Mouse (Mus musculus) hindbrain, postnatal 0 days (tissue): ENCODE measurements around the gene Fcgrt. TPM values are rescaled to one million over a fixed set of nuclear protein-coding genes. Genes with fewer than 3 reads are reported as not detected.

Experiments used
- ATAC-seq: fragments of 200-750 bp; cut with Nextera tagmentation; 2 replicates; pipeline ENCODE4 v1.8.0; 2017; ENCODE audit warnings: mild to moderate bottlenecking, moderate TSS enrichment, moderate library complexity
- DNase-seq: peaks from one replicate; pipeline ENCODE4 v3.0.0-alpha.2; 2015; ENCODE audit warnings: low spot score
- H3K27ac ChIP-seq: fragments of 300-500 bp; sonication (generic); 2 replicates; pipeline ENCODE4 v1.5.1; 2014; ENCODE audit warnings: mild to moderate bottlenecking
- H3K27me3 ChIP-seq: fragments of 300-500 bp; sonication (generic); 2 replicates; pipeline ENCODE4 v1.6.1; 2014; ENCODE audit warnings: low read length, mixed read lengths; ENCODE audit not compliant: insufficient read depth
- H3K36me3 ChIP-seq: fragments of 300-500 bp; sonication (generic); 2 replicates; pipeline ENCODE4 v1.6.1; 2014; ENCODE audit warnings: low read length, mixed read lengths; ENCODE audit not compliant: insufficient read depth
- H3K4me1 ChIP-seq: fragments of 300-500 bp; sonication (generic); 2 replicates; pipeline ENCODE4 v1.6.1; 2014; ENCODE audit warnings: antibody characterized with exemption, low read length, mixed read lengths; ENCODE audit not compliant: insufficient read depth
- H3K4me2 ChIP-seq: fragments of 300-500 bp; sonication (generic); 2 replicates; pipeline ENCODE4 v1.6.1; 2014; ENCODE audit warnings: low read depth, mild to moderate bottlenecking, low read length, moderate library complexity, mixed read lengths
- H3K4me3 ChIP-seq: fragments of 300-500 bp; sonication (generic); 2 replicates; pipeline ENCODE4 v1.5.1; 2014; ENCODE audit warnings: low read length
- H3K9ac ChIP-seq: fragments of 300-500 bp; sonication (generic); replicated peaks from 2 replicates; pipeline ENCODE4 v1.6.1; 2014; ENCODE audit warnings: mild to moderate bottlenecking, low read length, moderate library complexity, mixed read lengths
- H3K9me3 ChIP-seq: fragments of 300-500 bp; sonication (generic); 2 replicates; pipeline ENCODE4 v1.6.1; 2016; ENCODE audit warnings: low read length, mixed read lengths
- CTCF ChIP-seq: IDR thresholded peaks from 2 replicates; pipeline ENCODE4 v1.5.1; 2016; ENCODE audit warnings: antibody characterized with exemption, control low read depth, low read depth
- WGBS: fragments of 180-500 bp; shearing (Covaris S2); extraction: QIAGEN DNeasy Blood & Tissue Kit; methylation state at CpG from one replicate; pipeline ENCODE4 v1.1.7; 2014; 5-methylcytosine and 5-hydroxymethylcytosine counted together
- polyA plus RNA-seq: library from polyadenylated mRNA; unstranded; fragments of >200 nt; fragmentation: Nextera tagmentation; extraction: Ambion mirVana; gene quantifications from 2 replicates; pipeline ENCODE4 v1.2.1, GENCODE M21; 2015
- total RNA-seq: library from RNA; depleted of rRNA; stranded (reverse); fragments of >200 nt; gene quantifications from 2 replicates; pipeline ENCODE4 v1.2.3, GENCODE M21; 2014

Gene Fcgrt
- total and polyA plus RNA-seq, 2 experiments from 2014 or later = 32.9 to 45.9 TPM

- Histone ChIP-seq H3K9ac (no peak overlapping the region), H3K4me1 (no peaks in the 10 kb centered on the region), H3K36me3 (peaks cover 22% of the 10 kb centered on the region), H3K4me2 (no peak overlapping the region), H3K4me3 (no peak overlapping the region), H3K27me3 (no peaks in the 10 kb centered on the region), H3K27ac (no peak overlapping the region), H3K9me3 (no peaks in the 10 kb centered on the region)
- TF ChIP-seq CTCF = no peak
- DNase-seq = no peak
- WGBS = 93% methylated on average over 2 of the region's 2 CpGs
- no peak for ATAC-seq
These were observed 25.8 kb downstream of the Fcgrt start for GRCm38 (mm10) chr7:45077829-45078228.

- H3K9ac ChIP-seq = no peak overlapping the region
- H3K27me3 ChIP-seq = no peaks in the 10 kb centered on the region
- H3K4me1 ChIP-seq = no peaks in the 10 kb centered on the region
- no peak for ATAC-seq
- H3K36me3 ChIP-seq = peaks cover 22% of the 10 kb centered on the region
- no peak for DNase-seq
- H3K27ac ChIP-seq = no peak overlapping the region
- H3K4me2 ChIP-seq = no peak overlapping the region
- H3K4me3 ChIP-seq = no peak overlapping the region
- no peak for TF ChIP-seq CTCF
- no peaks in the 10 kb centered on the region for H3K9me3 ChIP-seq
- 86% methylated on average over 14 of the region's 14 CpGs for WGBS
These were observed 26.3 kb downstream of the Fcgrt start for GRCm38 (mm10) chr7:45077322-45077721.

DNA sequence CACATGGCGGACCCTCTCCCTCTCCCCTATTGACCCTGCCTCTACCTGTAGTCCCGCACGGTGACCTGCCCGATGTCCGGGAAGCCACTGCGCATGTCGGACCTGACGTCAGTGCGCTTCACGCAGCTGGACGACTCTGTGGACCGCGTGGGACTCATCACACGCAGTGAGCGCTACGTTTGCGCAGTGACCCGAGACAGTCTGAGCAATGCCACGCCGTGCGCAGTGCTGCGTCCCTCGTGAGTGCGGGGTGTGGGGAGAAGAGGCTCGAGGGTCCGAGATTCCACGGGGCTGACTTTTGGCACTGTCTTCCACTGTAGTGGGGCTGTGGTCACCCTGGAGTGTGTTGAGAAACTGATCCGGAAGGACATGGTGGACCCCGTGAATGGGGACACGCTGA, 27.1 kb downstream of the Fcgrt start:
- ATAC-seq (no peak), DNase-seq (no peak)
- H3K4me2 ChIP-seq = no peak overlapping the region
- TF ChIP-seq CTCF = no peak
- no peaks in the 10 kb centered on the region for H3K9me3 ChIP-seq
- H3K27me3 ChIP-seq = no peaks in the 10 kb centered on the region
- H3K4me1 ChIP-seq = no peaks in the 10 kb centered on the region
- peaks cover 22% of the 10 kb centered on the region for H3K36me3 ChIP-seq
- H3K9ac ChIP-seq = no peak overlapping the region
- no peak overlapping the region for H3K27ac ChIP-seq
- 90% methylated on average over 30 of the region's 30 CpGs for WGBS
- no peak overlapping the region for H3K4me3 ChIP-seq

DNA sequence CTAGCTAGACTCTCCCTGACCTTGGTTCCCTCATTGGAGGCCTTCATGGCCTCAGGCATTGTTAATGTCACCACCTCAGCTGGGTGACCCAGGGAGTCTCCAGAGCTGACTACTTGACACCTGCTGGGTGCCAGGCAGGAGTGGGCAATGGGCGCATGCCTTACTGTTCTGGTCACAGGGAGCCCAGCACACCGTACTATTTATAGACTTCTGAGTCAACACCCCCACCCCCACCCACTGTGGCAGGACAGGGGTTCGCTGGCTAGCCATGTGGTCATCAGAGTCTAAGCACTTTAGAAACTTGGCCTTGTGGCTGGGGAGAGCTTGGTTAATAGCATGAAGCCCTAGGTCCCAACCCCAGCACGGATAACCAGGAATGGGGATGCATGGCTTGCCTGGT, 28.2 kb downstream of the Fcgrt start:
- 79% methylated on average over 4 of the region's 4 CpGs for WGBS
- no peaks in the 10 kb centered on the region for H3K27me3 ChIP-seq
- no peak overlapping the region for H3K4me2 ChIP-seq
- H3K4me1 ChIP-seq = no peaks in the 10 kb centered on the region
- no peak for TF ChIP-seq CTCF
- H3K9ac ChIP-seq = no peak overlapping the region
- H3K4me3 ChIP-seq = no peak overlapping the region
- no peak for DNase-seq
- H3K27ac ChIP-seq = no peak overlapping the region
- peaks cover 22% of the 10 kb centered on the region for H3K36me3 ChIP-seq
- no peak for ATAC-seq
- no peaks in the 10 kb centered on the region for H3K9me3 ChIP-seq

DNA sequence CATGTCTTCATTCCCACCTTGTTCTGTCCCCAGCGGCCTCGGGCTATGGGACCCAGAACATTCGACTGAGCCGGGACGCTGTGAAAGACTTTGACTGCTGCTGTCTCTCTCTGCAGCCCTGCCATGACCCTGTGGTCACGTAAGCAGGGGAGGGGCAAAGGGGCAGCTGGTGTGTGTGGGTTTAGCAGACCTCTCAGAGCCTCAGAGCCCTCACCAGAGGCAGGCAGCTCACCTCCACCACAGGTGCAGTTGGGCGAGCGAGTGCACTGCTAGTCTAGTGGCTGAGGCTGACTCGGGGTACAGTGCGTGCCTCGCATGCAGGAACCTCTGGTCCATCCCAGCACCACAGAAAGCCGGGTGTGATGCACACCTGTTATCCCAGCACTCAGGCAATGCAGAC, 29.7 kb downstream of the Fcgrt start:
- 92% methylated on average over 12 of the region's 12 CpGs for WGBS
- Histone ChIP-seq H3K4me2 (no peak overlapping the region), H3K4me1 (no peaks in the 10 kb centered on the region), H3K9ac (no peak overlapping the region), H3K27me3 (no peaks in the 10 kb centered on the region), H3K36me3 (peaks cover 22% of the 10 kb centered on the region), H3K27ac (no peak overlapping the region), H3K9me3 (no peaks in the 10 kb centered on the region), H3K4me3 (no peak overlapping the region)
- no peak for TF ChIP-seq CTCF
- no peak for ATAC-seq
- DNase-seq = no peak

- Histone ChIP-seq H3K27ac (no peak overlapping the region), H3K4me2 (no peak overlapping the region), H3K4me3 (no peak overlapping the region), H3K9me3 (no peaks in the 10 kb centered on the region), H3K9ac (no peak overlapping the region), H3K4me1 (no peaks in the 10 kb centered on the region), H3K36me3 (peaks cover 22% of the 10 kb centered on the region), H3K27me3 (no peaks in the 10 kb centered on the region)
- DNase-seq = no peak
- no peak for ATAC-seq
- no peak for TF ChIP-seq CTCF
- 79% methylated on average over 7 of the region's 7 CpGs for WGBS
These were observed 30.4 kb downstream of the Fcgrt start for GRCm38 (mm10) chr7:45073171-45073707.

DNA sequence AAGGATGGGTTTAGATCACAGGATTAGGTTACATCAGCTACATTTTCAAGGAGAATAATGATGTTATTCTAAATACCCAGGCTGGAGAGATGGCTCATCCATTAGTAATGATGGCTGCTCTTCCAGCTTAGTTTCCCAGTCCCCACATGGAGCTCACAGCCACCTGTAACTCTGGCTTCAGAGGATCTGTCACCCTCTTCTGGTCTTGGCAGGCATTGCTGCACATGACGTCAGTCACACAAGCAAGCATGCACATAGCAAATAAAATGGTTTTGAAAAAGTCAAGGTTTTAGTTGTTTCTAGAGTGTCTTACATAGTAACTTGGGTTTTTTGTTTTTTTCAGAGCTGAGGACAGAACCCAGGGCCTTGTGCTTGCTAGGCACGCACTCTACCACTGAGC, 31.4 kb downstream of the Fcgrt start:
- WGBS = 82% methylated on average over 2 of the region's 2 CpGs

More for the DNA sequence above, 31.4 kb downstream of the Fcgrt start:
- H3K4me1 ChIP-seq = no peaks in the 10 kb centered on the region
- no peak for ATAC-seq
- H3K27ac ChIP-seq = no peak overlapping the region
- no peaks in the 10 kb centered on the region for H3K9me3 ChIP-seq
- peak; percentile 62 for TF ChIP-seq CTCF
- no peak overlapping the region for H3K4me3 ChIP-seq
- no peak overlapping the region for H3K9ac ChIP-seq
- peaks cover 19% of the 10 kb centered on the region for H3K36me3 ChIP-seq
- no peaks in the 10 kb centered on the region for H3K27me3 ChIP-seq
- no peak for DNase-seq
- no peak overlapping the region for H3K4me2 ChIP-seq
